Mouse (Mus musculus) left cerebral cortex, postnatal 10 days (tissue): Measurements from ENCODE around the gene Olfr128. TPM values are rescaled to one million over a fixed set of nuclear protein-coding genes. Genes with fewer than 3 reads are reported as not detected.
"Not testable (repeated sequence)": the region's sequence is repeated elsewhere in the genome, so short reads cannot be mapped to it uniquely, and the experiment has no call there.

Experiments used
- DNase-seq, 2 experiments: peaks; one replicate each; pipeline ENCODE4 v3.0.0; 2021 to 2022; ENCODE audit warnings: low spot score in 2 of 2, mixed read lengths in 1 of 2; ENCODE audit errors: extremely low spot score in 1 of 2
- intact Hi-C: fragments of 180-260 bp; cut with DNase I; formaldehyde crosslinking; loops from one replicate; pipeline ENCODE4 v1.15.1; 2025
- total RNA-seq, 2 experiments: library from RNA; stranded (reverse); gene quantifications; 2 replicates each; pipeline ENCODE4 v1.2.3; 2021

Gene Olfr128
- not detected for total RNA-seq

DNA sequence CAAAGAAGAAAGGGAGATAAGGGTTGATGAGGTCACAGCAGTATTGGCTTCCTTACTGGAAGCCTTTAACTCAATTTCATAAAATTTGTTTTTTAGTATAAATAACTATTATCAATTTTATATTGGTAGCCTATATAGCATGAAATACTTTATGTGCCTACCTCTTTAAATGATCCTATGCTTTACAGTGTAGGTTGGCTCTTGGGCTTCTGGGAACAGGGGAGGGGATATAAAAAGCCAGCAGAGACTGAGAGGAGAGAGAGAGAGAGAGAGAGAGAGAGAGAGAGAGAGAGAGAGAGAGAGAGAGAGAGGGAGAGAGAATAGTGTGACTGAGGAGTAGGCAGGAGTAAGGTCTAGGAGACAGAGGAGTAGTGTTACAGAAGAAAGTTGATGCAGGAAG is at the start of gene Olfr128:
Gene Olfr128 (plus strand): TSS at position 301 of the 400 bp plus-strand sequence.
- intact Hi-C loops, result no loop called here
- DNase-seq, result no peak

DNA sequence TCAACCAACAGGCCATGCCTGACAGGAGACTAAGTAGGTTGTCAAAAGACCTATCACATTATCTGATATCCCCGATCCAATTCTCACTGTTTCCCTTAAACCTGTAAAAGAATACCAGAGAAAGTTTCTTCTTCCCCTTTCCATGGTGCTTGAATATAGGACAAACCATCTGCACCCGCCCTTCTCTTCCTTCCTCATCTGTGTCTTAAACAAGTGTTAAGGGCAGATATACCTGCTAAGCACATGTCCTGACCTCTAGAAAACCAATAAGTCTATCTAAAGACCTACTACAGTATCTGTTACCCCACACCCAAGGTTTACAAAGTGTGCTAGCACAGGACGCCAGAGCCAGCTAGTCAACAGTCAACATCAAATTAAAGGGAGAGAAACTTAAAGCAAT is 46.5 kb upstream of the Olfr128 start:
- intact Hi-C loops, result no loop called here
- no peak for DNase-seq

DNA sequence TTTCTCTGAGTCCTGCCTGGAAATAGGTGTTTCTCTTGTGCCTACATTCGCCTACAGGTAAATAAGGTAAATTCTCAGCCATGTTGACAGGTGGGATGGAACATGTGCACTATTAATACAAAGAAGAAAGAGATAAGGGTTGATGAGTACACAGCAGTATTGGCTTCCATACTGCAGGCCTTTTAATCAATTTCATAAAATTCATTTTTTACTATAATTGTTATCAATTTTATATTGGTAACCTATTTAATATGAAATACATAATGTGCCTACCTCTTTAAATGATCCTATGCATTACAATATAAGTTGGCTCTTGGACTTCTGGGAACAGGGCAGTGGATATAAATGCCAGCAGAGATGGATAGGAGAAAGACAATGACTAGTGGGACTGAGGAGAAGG is 20.2 kb upstream of the Olfr128 start, which contains the start of gene Olfr127:
Gene Olfr127 (plus strand): TSS at position 301 of the 400 bp plus-strand sequence.
- no peak for DNase-seq
- intact Hi-C loops, result no loop called here

DNA sequence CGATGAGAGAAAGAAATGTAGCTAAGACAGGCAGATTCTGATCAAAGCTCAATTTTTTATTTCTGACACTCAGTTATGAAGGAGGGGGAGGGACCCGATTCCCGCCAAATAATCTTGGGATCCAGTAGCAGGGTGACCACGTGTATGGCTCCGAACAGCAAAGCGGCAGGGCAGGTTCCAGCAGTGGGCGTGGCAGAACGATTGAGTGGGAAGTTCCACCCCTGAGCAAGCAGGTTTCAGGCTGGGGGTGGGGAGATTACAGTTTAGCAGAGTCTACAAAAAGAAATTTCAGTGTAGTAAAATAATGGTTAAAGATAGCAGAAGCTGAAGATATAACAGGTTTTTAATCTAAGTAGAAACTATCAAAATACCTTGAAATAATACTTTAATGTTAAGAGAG is 13.5 kb upstream of the Olfr128 start:
- intact Hi-C loops, DNase-seq: not testable (repeated sequence)

DNA sequence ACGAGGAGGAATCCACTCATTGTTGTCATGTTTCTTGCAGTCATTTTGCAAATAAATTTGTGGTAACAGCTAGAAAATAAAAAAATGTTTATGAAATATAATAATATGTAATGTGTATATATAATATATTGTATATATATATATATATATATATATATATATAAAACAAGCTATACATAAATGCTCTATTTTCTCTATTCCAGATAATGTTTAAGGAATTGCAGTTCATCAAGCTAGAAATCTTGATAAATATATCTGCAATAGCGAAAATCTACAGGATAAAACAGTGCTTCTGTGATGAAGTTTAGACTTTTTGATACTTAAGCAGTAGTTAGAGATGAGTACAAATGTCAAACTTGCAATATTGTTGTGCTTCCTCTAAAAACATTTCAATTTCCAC is 32.6 kb downstream of the Olfr128 start, which contains the start of gene Olfr761:
Gene Olfr761 (minus strand): TSS at position 101 of the 400 bp plus-strand sequence.
- DNase-seq, result no peak
- intact Hi-C loops, result no loop called here

DNA sequence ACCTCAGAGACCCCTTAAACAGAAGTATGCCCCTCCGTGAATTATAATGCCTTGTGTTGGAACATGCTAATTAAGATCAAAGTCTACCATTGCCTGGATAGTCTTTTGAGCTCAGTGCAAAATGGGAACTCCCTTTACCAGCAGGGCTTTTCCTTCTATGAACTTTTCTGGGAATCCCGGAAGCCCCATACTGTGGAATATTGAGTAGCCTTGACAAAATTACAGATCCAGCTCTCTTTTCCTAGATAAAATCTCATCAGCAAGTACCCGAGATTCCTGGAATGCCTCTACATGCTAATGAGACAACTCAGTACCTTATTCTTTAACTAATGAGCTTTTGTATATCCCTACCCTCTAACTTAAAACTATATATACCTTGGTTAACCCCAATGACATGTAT is 53.2 kb downstream of the Olfr128 start:
- intact Hi-C loops, result no loop called here
- DNase-seq, result no peak

Other genes starting within 250 kb of the Olfr128 start
- not detected for gene Olfr119, start 224.0 kb upstream of the Olfr128 start, total RNA-seq
- not detected for gene Olfr120, start 198.7 kb upstream of the Olfr128 start, total RNA-seq
- not detected for gene Olfr121, start 171.7 kb upstream of the Olfr128 start, total RNA-seq
- not detected for gene Olfr122, start 151.9 kb upstream of the Olfr128 start, total RNA-seq
- not detected for gene Olfr123, start 127.0 kb upstream of the Olfr128 start, total RNA-seq
- not detected for gene Olfr124, start 120.7 kb upstream of the Olfr128 start, total RNA-seq
- gene Olfr125, start 87.6 kb upstream of the Olfr128 start, total RNA-seq, result not detected
- gene Olfr126, start 73.1 kb upstream of the Olfr128 start, total RNA-seq, result not detected
- gene Olfr127, start 20.1 kb upstream of the Olfr128 start, total RNA-seq, result not detected
- gene Olfr761, start 32.5 kb downstream of the Olfr128 start, total RNA-seq, result not detected
- not detected for gene Olfr129, start 139.5 kb downstream of the Olfr128 start, total RNA-seq
- not detected for gene Olfr130, start 143.4 kb downstream of the Olfr128 start, total RNA-seq
- not detected for gene Olfr131, start 168.1 kb downstream of the Olfr128 start, total RNA-seq
- not detected for gene Olfr132, start 214.0 kb downstream of the Olfr128 start, total RNA-seq
- not detected for gene Olfr133, start 224.7 kb downstream of the Olfr128 start, total RNA-seq